Mouse (Mus musculus): ENCODE measurements around the gene Rnf157.
"Not testable (repeated sequence)": the region's sequence is repeated elsewhere in the genome, so short reads cannot be mapped to it uniquely, and the experiment has no call there.

Gene Rnf157

DNA sequence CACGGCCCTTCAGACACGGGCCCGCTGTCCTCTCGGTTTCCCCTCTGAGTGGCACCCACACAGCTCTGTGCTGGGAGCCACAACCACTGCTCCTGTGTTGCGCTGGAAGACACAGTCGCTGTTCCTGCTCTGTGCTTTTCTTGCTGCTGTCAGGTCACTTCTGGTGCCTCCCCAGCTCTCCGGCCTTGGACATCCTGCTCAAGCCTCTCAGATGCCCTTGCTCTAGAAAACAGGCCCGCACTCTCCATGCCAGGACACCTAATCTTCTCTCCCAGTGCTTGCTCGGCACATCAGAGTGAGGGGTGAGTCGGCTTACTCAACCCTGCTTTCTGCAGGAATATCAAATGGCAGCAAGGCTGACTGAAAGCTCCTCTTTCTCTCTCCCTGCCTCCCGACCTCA is 28.7 kb downstream of the Rnf157 start:
- DNase-seq (ENCODE audit: low spot score in 2 of 2): no peak

GRCm38 (mm10) chr11:116383070-116383469 is 29.8 kb downstream of the Rnf157 start:
- not testable (repeated sequence) for DNase-seq (ENCODE audit: low spot score in 2 of 2)

DNA sequence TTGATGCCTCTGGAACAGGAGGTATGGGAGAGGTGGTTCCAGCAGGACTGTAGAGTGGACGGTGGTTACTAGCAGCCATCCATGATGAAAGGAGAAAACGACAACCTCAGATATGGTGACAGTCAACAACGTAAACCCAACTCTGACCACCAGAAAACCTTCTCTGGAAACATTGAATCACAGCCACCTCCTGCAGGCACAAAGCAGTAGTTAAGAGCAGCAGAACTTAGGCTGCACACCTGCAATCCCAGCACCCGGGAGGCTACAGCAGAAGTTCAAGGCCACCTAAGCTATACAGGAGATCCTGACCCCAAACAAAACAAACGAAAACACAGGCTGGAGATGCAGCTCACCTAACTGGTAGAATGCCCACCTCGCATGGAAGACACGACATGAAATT is 32.1 kb downstream of the Rnf157 start:
- DNase-seq (ENCODE audit: low spot score in 2 of 2): no peak

DNA sequence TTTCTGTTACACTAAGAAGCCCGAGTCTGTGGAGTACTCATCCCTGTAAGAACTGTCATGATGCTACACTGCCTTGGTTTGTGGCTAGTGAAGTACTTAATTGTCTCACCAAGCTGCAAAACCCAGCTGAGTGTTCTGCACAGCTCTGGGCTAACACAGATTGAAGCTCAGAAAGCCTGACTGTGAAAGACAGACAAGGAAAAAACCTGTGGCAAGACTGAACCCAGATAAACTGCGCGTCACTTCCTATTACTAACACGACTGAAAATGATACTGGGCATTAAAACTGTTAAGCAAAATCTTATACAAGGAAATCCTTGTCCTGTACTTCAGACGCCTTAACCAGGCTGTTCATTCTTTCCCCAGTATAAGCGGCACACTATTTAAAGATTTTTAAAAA is 33.3 kb downstream of the Rnf157 start:
- DNase-seq (ENCODE audit: low spot score in 2 of 2): no peak

DNA sequence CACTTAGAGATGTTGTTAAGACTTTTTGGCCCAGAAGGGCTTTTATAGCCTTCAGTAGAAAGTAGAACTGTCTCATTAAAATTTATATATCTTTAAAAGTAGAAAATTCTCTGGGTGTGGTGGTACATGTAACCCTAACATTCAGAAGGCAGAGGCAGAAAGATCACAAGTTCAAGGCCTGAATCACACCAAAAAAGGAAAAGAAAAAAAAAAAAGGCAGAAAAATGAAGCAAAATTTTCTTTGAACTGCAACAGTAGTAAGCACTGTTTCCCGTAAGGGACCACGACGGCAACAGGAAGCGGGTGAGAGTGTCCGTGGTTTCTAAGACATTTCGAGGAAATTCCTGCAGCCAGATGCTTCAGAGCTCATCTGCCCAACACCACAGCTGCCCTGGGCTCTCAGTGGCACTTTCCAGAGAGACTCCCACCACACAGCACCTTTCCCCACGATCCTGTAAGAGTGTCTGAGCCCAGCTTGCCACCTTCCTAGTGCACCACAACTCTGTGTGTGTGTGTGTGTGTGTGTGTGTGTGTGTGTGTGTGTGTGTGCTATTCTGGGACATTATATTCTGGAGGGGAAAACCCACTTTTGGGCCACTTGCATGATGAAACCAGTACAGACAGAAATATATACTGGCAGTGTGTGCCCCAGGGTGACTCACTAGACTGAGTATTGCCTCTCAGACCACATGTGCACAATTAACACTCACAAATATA is 35.7 kb downstream of the Rnf157 start:
- no peak for DNase-seq (ENCODE audit: low spot score in 2 of 2)

- DNase-seq (ENCODE audit: low spot score in 2 of 2): no peak
Measured at GRCm38 (mm10) chr11:116371894-116372450, 40.9 kb downstream of the Rnf157 start.

GRCm38 (mm10) chr11:116369633-116370032 is 43.2 kb downstream of the Rnf157 start:
- DNase-seq (ENCODE audit: low spot score in 2 of 2): no peak

GRCm38 (mm10) chr11:116369051-116369450 is 43.8 kb downstream of the Rnf157 start:
- DNase-seq (ENCODE audit: low spot score in 2 of 2): no peak

- peak; percentile 79 for DNase-seq (ENCODE audit: low spot score in 2 of 2)
Measured at GRCm38 (mm10) chr11:116368116-116368515, 44.7 kb downstream of the Rnf157 start.

DNA sequence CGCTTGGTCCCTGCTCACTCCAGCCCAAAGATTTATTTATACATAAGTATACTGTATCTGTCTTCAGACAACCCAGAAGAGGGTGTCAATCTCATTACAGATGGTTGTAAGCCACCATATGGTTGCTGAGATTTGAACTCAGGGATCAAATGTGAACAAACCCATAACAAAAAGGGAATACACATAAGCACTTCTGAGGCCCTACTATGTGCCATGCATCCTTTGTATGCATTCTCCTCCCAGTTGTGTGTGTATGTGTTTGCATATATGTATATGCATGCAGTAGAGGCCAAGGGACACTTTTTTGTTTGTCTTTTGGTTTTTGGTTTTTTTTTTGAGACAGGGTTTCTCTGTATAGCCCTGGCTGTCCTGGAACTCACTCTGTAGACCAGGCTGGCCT is 46.2 kb downstream of the Rnf157 start:
- no peak for DNase-seq (ENCODE audit: low spot score in 2 of 2)

- DNase-seq (ENCODE audit: low spot score in 2 of 2): no peak
Measured at GRCm38 (mm10) chr11:116366124-116366523, 46.7 kb downstream of the Rnf157 start.

DNA sequence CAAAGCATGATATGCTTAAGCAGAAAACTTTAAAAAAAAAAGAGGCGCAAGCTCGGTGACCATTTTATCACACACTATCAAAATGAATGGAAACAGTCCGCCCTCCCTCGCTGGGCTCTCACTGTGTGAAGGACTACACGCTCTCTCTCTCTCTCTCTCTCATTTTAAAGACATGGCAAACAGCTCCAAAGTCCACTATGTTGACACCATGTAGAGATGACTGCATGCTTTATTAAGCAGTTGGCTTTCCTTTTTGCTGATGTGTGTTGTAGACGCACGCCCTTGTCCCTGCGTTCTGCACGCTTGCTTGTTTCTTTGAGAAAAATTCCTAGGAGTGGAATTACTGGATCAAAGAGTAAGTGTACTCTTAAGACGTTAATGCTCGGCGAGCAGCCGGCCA is 47.4 kb downstream of the Rnf157 start:
- DNase-seq (ENCODE audit: low spot score in 2 of 2): no peak

- DNase-seq (ENCODE audit: low spot score in 2 of 2): no peak
Measured at GRCm38 (mm10) chr11:116362015-116362414, 50.8 kb downstream of the Rnf157 start.

DNA sequence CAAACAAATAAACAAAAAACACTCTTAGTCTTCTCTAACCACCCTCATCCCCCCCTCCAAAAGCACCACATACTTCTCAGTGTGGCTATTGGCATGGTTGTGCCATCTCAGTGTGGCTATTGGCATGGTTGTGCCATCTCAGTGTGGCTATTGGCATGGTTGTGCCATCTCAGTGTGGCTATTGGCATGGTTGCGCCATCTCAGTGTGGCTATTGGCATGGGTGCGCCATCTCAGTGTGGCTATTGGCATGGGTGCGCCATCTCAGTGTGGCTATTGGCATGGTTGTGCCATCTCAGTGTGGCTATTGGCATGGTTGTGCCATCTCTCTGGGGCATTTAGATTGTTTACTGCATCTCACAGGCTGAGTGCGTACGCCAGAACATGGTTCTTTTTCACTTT is 51.9 kb downstream of the Rnf157 start:
- not testable (repeated sequence) for DNase-seq (ENCODE audit: low spot score in 2 of 2)

GRCm38 (mm10) chr11:116359652-116360051 is 53.2 kb downstream of the Rnf157 start:
- DNase-seq (ENCODE audit: low spot score in 2 of 2): no peak

- DNase-seq (ENCODE audit: low spot score in 2 of 2): no peak
Measured at GRCm38 (mm10) chr11:116358926-116359637, 53.8 kb downstream of the Rnf157 start.

DNA sequence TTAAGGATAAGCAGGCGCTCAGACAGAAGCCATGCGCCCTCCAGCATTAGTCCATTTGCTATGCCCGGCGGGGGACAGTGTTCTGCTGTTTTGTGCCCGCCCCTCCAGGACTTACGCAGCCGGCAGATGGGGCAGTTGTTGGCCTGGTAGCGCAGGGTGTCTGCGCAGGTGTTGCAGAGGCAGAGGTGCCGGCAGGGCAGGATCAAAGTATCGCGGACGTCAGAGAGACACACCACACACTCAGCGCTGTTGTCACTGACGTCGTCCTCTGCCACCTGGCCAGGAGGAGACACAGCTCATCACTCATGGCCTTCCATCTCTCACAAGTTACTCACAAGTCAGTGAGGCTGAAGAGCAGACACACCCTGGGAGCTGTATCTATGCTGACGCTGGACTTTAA is 58.3 kb downstream of the Rnf157 start:
- no peak for DNase-seq (ENCODE audit: low spot score in 2 of 2)

- DNase-seq (ENCODE audit: low spot score in 2 of 2): no peak
Measured at GRCm38 (mm10) chr11:116353535-116353934, 59.3 kb downstream of the Rnf157 start.

DNA sequence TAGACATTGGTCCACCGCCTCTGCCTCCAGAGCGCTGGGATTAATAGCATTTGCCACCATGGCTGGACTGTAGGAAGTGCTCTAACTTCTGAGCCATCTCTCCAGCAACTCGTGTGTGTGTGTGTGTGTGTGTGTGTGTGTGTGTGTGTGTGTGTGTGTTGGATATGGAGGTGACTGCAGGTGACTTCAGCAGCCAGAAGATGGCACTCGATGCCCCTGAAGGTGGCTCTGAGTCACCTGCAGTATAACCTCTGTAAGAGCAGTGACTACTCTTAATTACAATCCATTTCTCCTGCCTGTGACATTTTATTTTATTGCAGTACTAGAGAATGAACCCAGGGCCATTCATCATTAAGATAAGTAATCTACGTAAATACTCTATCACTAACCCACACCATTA is 61.5 kb downstream of the Rnf157 start:
- no peak for DNase-seq (ENCODE audit: low spot score in 2 of 2)

GRCm38 (mm10) chr11:116347955-116348354 is 64.9 kb downstream of the Rnf157 start:
- no peak for DNase-seq (ENCODE audit: low spot score in 2 of 2)

DNA sequence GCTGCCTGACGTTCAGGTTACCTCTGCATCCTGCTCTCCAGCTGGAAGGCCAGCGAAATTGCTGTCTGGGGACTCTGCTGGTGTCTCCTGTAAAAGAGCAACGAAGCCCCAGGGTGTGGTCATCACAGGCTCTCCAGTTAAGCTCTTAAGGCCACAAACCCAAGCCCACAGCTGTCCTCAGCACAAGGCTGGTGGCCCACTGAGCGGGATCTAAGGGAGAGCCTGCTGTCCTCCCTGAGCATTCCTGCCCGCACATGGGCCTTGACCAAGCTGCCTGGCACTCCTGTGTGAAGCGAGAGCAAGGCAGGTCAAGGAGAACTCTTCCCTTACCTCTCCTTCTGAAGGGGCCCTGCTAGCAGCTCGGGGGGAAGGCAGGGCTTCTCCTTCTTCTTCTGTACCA is 65.8 kb downstream of the Rnf157 start:
- DNase-seq (ENCODE audit: low spot score in 2 of 2): no peak

- DNase-seq (ENCODE audit: low spot score in 2 of 2): no peak
Measured at GRCm38 (mm10) chr11:116342069-116342791, 70.6 kb downstream of the Rnf157 start.
